ENCODE assay signal across 10 mouse cellular contexts in the genomic region with DNA sequence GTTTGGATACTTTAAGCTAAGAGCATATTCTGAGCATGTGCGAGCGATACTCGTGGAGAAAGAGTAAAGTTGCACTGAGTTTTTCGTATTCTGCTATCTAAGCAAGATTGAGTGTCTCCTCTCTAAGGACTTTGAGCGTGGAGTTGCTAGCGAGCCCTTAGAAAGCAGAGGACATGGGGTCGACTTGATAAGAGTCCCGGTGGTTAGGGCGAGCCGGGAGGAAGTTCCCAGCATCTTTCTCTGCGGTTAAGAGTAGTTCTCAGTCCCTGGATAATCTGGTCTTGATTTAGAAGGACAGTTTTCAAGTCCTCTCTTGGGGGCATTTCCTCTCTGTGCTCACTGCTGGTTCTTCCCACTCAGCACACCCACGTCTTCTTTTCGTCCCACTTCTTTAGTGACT. TPM values are rescaled to one million over a fixed set of nuclear protein-coding genes. Genes with fewer than 3 reads are reported as not detected.
A peak's percentile ranks its signal among the peaks of the same experiment; 100 is the strongest.
DNase-seq lines count a peak whose midpoint lies in the region; ATAC-seq lines count a peak whose summit lies in the region.
"Had no signal": no experiment of that assay in that cellular context is flagged by ENCODE, and none has a peak within 500 bp of the region (broad histone marks: within the 10 kb centered on the region; RNA-seq: fewer than 3 reads in every experiment).

No protein-coding gene starts in this region.

- no peak overlapping the region for H3K27ac ChIP-seq in lung, embryonic 16.5 days (ENCODE audit: low read length)
- no peak overlapping the region for H3K27ac ChIP-seq in forebrain, embryonic 16.5 days (ENCODE audit: low read length)
- no peak overlapping the region for H3K27ac ChIP-seq in limb, embryonic 15.5 days
- H3K27ac ChIP-seq in stomach, embryonic 14.5 days (ENCODE audit: low read length) = no peak overlapping the region
- H3K27ac ChIP-seq: liver, embryonic 14.5 days had no signal

- H3K27me3 ChIP-seq in lung, embryonic 16.5 days (ENCODE audit: control insufficient read depth, insufficient read depth, low read depth, low read length) = no peaks in the 10 kb centered on the region
- no peaks in the 10 kb centered on the region for H3K27me3 ChIP-seq in forebrain, embryonic 16.5 days (replicated peaks; ENCODE audit: control insufficient read depth, insufficient read depth, low read length)
- H3K27me3 ChIP-seq in limb, embryonic 15.5 days = no peaks in the 10 kb centered on the region
- H3K27me3 ChIP-seq in stomach, embryonic 14.5 days (ENCODE audit: control insufficient read depth, insufficient read depth, low read length) = no peaks in the 10 kb centered on the region

- no peaks in the 10 kb centered on the region for H3K9me3 ChIP-seq in lung, embryonic 16.5 days (ENCODE audit: control insufficient read depth, low read length)
- H3K9me3 ChIP-seq in forebrain, embryonic 16.5 days (ENCODE audit: control insufficient read depth, low read length) = no peaks in the 10 kb centered on the region
- no peaks in the 10 kb centered on the region for H3K9me3 ChIP-seq in limb, embryonic 15.5 days
- no peaks in the 10 kb centered on the region for H3K9me3 ChIP-seq in stomach, embryonic 14.5 days (ENCODE audit: control insufficient read depth, low read depth, low read length)

- no peak overlapping the region for H3K9ac ChIP-seq in lung, embryonic 16.5 days (ENCODE audit: low read length)
- H3K9ac ChIP-seq in forebrain, embryonic 16.5 days (replicated peaks; ENCODE audit: low read depth, low read length) = no peak overlapping the region
- H3K9ac ChIP-seq in limb, embryonic 15.5 days = no peak overlapping the region
- H3K9ac ChIP-seq in stomach, embryonic 14.5 days (replicated peaks; ENCODE audit: low read depth, low read length) = no peak overlapping the region
- H3K9ac ChIP-seq: liver, embryonic 14.5 days had no signal

- H3K4me2 ChIP-seq in lung, embryonic 16.5 days (ENCODE audit: low read depth, low read length) = peak overlapping the region; percentile 52
- H3K4me2 ChIP-seq in forebrain, embryonic 16.5 days (ENCODE audit: low read length) = peak overlapping the region; percentile 3; the same call in 1 of the 2 replicates
- peak overlapping the region; percentile 41 for H3K4me2 ChIP-seq in limb, embryonic 15.5 days
- peak overlapping the region; percentile 17 for H3K4me2 ChIP-seq in stomach, embryonic 14.5 days (replicated peaks; ENCODE audit: low read depth, low read length)

- H3K4me1 ChIP-seq in lung, embryonic 16.5 days (replicated peaks; ENCODE audit: control insufficient read depth, insufficient read depth, low read length) = peaks cover 9% of the 10 kb centered on the region
- H3K4me1 ChIP-seq in forebrain, embryonic 16.5 days (replicated peaks; ENCODE audit: control insufficient read depth, insufficient read depth, low read length) = peaks cover 13% of the 10 kb centered on the region
- peaks cover 15% of the 10 kb centered on the region for H3K4me1 ChIP-seq in limb, embryonic 15.5 days
- 0 out of 2 replicates have a peak, but pooled peaks cover 4% of the 10 kb centered on the region for H3K4me1 ChIP-seq in stomach, embryonic 14.5 days (ENCODE audit: control insufficient read depth, insufficient read depth, low read length)

- no peaks in the 10 kb centered on the region for H3K36me3 ChIP-seq in lung, embryonic 16.5 days (ENCODE audit: control insufficient read depth, insufficient read depth, low read length)
- H3K36me3 ChIP-seq in forebrain, embryonic 16.5 days (ENCODE audit: control insufficient read depth, insufficient read depth) = no peaks in the 10 kb centered on the region
- no peaks in the 10 kb centered on the region for H3K36me3 ChIP-seq in limb, embryonic 15.5 days
- no peaks in the 10 kb centered on the region for H3K36me3 ChIP-seq in stomach, embryonic 14.5 days (ENCODE audit: control insufficient read depth, insufficient read depth, low read length)

- intact Hi-C loops in gastrocnemius, postnatal 36 days (cut with DNase I) = no loop called here

- H3K4me3 ChIP-seq in lung, embryonic 16.5 days (ENCODE audit: low read length) = peak overlapping the region; percentile 27
- no peak overlapping the region for H3K4me3 ChIP-seq in forebrain, embryonic 16.5 days (replicated peaks; ENCODE audit: low read length)
- H3K4me3 ChIP-seq in limb, embryonic 15.5 days = peak overlapping the region; percentile 11; the same call in 1 of the 2 replicates
- H3K4me3 ChIP-seq in stomach, embryonic 14.5 days (ENCODE audit: low read depth, low read length) = no peak overlapping the region

- ATAC-seq in lung, embryonic 16.5 days (ENCODE audit: low read depth) = no peak
- no peak for ATAC-seq in forebrain, embryonic 16.5 days
- ATAC-seq in limb, embryonic 15.5 days (ENCODE audit: insufficient number of reproducible peaks, low FRiP score, low TSS enrichment, low read depth) = no peak
- ATAC-seq in stomach, embryonic 14.5 days (ENCODE audit: insufficient number of reproducible peaks, insufficient read depth, low FRiP score, low read depth) = no peak
- no peak for ATAC-seq in activated CD4-positive, CD25-positive, alpha-beta regulatory T cell, adult 4 months

- 25% methylated on average over 13 of the region's 13 CpGs for WGBS in lung, embryonic 16.5 days
- 51% methylated on average over 13 of the region's 13 CpGs for WGBS in forebrain, embryonic 16.5 days
- 44% methylated on average over 13 of the region's 13 CpGs for WGBS in limb, embryonic 15.5 days
- WGBS in stomach, embryonic 14.5 days = 42% methylated on average over 13 of the region's 13 CpGs

- DNase-seq in lung, postnatal 4 days = no peak
- DNase-seq in gastrocnemius, postnatal 36 days = no peak
- DNase-seq in right cerebral cortex, adult 2 months (ENCODE audit: low spot score in 2 of 2) = no peak
- DNase-seq: spleen, adult 18-20 months had no signal

RNA-seq across cellular contexts. Expression of gene Pcnx, which starts 15.3 kb away (rescaled TPM):
- polyA plus RNA-seq in lung, embryonic 16.5 days (2015; fragmentation: Nextera tagmentation; extraction: Ambion mirVana) = 10.2 and 15.2 TPM in 2 replicates
- polyA plus RNA-seq in forebrain, embryonic 16.5 days (2015; fragmentation: Nextera tagmentation; extraction: Ambion mirVana) = 15.7 and 16.4 TPM in 2 replicates
- 9.4 and 11.6 TPM in 2 replicates for polyA plus RNA-seq in limb, embryonic 15.5 days (2015; fragmentation: Nextera tagmentation; extraction: Ambion mirVana)
- 17.4 and 22.6 TPM in 2 replicates for polyA plus RNA-seq in stomach, embryonic 14.5 days (2014; fragmentation: Nextera tagmentation; extraction: Ambion mirVana)
- 10 to 100 TPM; 13.2 to 15.4 TPM for polyA plus RNA-seq in activated CD4-positive, CD25-positive, alpha-beta regulatory T cell, adult 4 months (2017; shearing (Covaris generic))
- total RNA-seq in gastrocnemius, postnatal 36 days (2021) = 10 to 100 TPM; 35.8 to 40.9 TPM

Comparison
In these comparisons a context has a peak if more than half of its experiments do, and no peak if none do; other contexts are left out.
1. H3K4me3 ChIP-seq: peak in lung, embryonic 16.5 days (single experiment) and limb, embryonic 15.5 days (single experiment); none in forebrain, embryonic 16.5 days (single experiment) and stomach, embryonic 14.5 days (single experiment).
2. Peak in every context shown above with its lines, with median percentiles within 50 percentile points of each other: H3K4me2 ChIP-seq.